Mouse (Mus musculus) heart, postnatal 0 days (tissue): ENCODE measurements around the gene Armt1.

Experiments used
- CTCF ChIP-seq: IDR thresholded peaks from 2 replicates; pipeline ENCODE4 v1.5.1; 2016; ENCODE audit warnings: antibody characterized with exemption, control low read depth, low read depth
- EP300 ChIP-seq: IDR thresholded peaks from 2 replicates; pipeline ENCODE4 v1.6.1; 2016; ENCODE audit warnings: antibody characterized with exemption, low read depth

DNA sequence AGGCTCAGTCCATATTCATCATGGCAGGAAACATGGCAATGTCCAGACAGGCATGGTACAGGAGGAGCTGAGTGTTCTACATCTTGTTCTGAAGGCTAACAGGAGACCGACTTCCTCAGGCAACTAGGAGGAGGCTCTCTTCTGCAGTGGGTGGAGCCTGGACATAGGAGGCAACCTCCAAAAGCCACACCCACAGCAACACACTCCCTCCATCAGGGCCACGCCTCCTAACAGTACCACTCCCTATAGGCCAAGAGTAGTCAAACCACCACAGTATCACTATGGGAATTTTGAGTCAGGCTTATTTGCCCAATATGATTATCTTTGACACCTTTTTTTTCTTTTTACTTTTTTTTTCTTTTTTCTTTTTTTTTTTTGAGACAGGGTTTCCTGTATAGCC, 27.9 kb downstream of the Armt1 start:
- TF ChIP-seq CTCF (no peak), EP300 (no peak)
